Mouse (Mus musculus): ENCODE data around the gene Pum2.
"Not testable (repeated sequence)": the region's sequence is repeated elsewhere in the genome, so short reads cannot be mapped to it uniquely, and the experiment has no call there.

DNA sequence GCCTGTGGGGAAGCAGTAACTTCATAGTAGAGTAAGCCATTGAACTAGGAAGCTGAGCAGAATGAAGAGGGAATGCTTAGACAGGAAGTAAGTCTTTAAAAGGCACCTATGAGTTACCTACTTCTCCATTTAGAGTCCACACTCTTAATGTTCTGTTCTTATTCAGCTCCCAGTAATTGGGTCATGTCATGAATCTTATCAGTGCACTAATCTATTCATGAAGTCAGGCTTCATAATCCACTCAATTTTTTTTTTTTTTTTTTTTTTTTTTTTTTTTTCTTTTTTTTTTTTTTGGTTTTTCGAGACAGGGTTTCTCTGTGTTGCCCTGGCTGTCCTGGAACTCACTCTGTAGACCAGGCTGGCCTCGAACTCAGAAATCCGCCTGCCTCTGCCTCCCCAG lies 15.9 kb downstream of the Pum2 start:
- not testable (repeated sequence) for TF ChIP-seq HCFC1 (IDR thresholded peaks at IDR 0.05; ENCODE audit: borderline replicate concordance, insufficient read depth, low read length); MAFK (IDR thresholded peaks at IDR 0.05; ENCODE audit: insufficient read depth, low read depth, low read length); ZC3H11A (IDR thresholded peaks at IDR 0.05; ENCODE audit: borderline replicate concordance, low read depth, low read length); CHD2 (IDR thresholded peaks at IDR 0.05; ENCODE audit: low read depth, low read length)
- peak; percentile 89 for TF ChIP-seq ZNF384 (IDR thresholded peaks at IDR 0.05; ENCODE audit: low read depth, low read length)

Data from ES-E14 (cell line).